Mouse (Mus musculus) embryo, embryonic 11.5 days (tissue): ENCODE results near the gene Ip6k3.
A peak's percentile ranks its signal among the peaks of the same experiment; 100 is the strongest.

Source experiments
- DNase-seq: peaks from one replicate; pipeline ENCODE4 v3.0.0-alpha.2; 2012; ENCODE audit warnings: low read depth, low spot score

Gene Ip6k3

GRCm38 (mm10) chr17:27167545-27167944 lies at the start of gene Ip6k3:
Gene Ip6k3, minus strand, starts transcription at chr17:27167795.
- no peak for DNase-seq

- no peak for DNase-seq
Observed at GRCm38 (mm10) chr17:27212768-27213525, 45.4 kb upstream of the Ip6k3 start.

GRCm38 (mm10) chr17:27212006-27212405 lies 44.4 kb upstream of the Ip6k3 start:
- DNase-seq = no peak

GRCm38 (mm10) chr17:27207113-27207707 lies 39.6 kb upstream of the Ip6k3 start:
- no peak for DNase-seq

- DNase-seq = peak; percentile 93
Observed at GRCm38 (mm10) chr17:27204075-27204909, 36.7 kb upstream of the Ip6k3 start, which contains the start of gene Lemd2. Gene Lemd2, minus strand, starts transcription at chr17:27204469.

- no peak for DNase-seq
Observed at GRCm38 (mm10) chr17:27203358-27204074, 35.9 kb upstream of the Ip6k3 start.

- no peak for DNase-seq
Observed at GRCm38 (mm10) chr17:27202919-27203357, 35.3 kb upstream of the Ip6k3 start.

- DNase-seq = no peak
Observed at GRCm38 (mm10) chr17:27201981-27202380, 34.4 kb upstream of the Ip6k3 start.

- no peak for DNase-seq
Observed at GRCm38 (mm10) chr17:27200801-27201200, 33.2 kb upstream of the Ip6k3 start.

GRCm38 (mm10) chr17:27199864-27200263 lies 32.3 kb upstream of the Ip6k3 start:
- DNase-seq = no peak

GRCm38 (mm10) chr17:27199205-27199604 lies 31.6 kb upstream of the Ip6k3 start:
- DNase-seq = no peak

GRCm38 (mm10) chr17:27196206-27196605 lies 28.6 kb upstream of the Ip6k3 start:
- no peak for DNase-seq

GRCm38 (mm10) chr17:27194258-27195185 lies 26.9 kb upstream of the Ip6k3 start:
- no peak for DNase-seq

GRCm38 (mm10) chr17:27191804-27192203 lies 24.2 kb upstream of the Ip6k3 start:
- no peak for DNase-seq

- no peak for DNase-seq
Observed at GRCm38 (mm10) chr17:27191189-27191588, 23.6 kb upstream of the Ip6k3 start.

GRCm38 (mm10) chr17:27189640-27190216 lies 22.1 kb upstream of the Ip6k3 start:
- DNase-seq = no peak

GRCm38 (mm10) chr17:27188883-27189282 lies 21.3 kb upstream of the Ip6k3 start:
- DNase-seq = no peak

GRCm38 (mm10) chr17:27187059-27187458 lies 19.5 kb upstream of the Ip6k3 start:
- no peak for DNase-seq

- no peak for DNase-seq
Observed at GRCm38 (mm10) chr17:27186068-27186467, 18.5 kb upstream of the Ip6k3 start.

- DNase-seq = no peak
Observed at GRCm38 (mm10) chr17:27183667-27184292, 16.2 kb upstream of the Ip6k3 start.
